ENCODE assay signal across 14 mouse cellular contexts in genomic region chr4:140159617-140160016, GRCm38 (mm10).
DNase-seq lines count a peak whose midpoint lies in the region; TF ChIP-seq lines count a peak whose summit lies in the region.
"Had no signal": no experiment of that assay in that cellular context is flagged by ENCODE, and none has a peak within 500 bp of the region (broad histone marks: within the 10 kb centered on the region; RNA-seq: fewer than 3 reads in every experiment).

No protein-coding gene starts in this region.

- no peaks in the 10 kb centered on the region for H3K27me3 ChIP-seq in thymus, adult 2 months (ENCODE audit: control insufficient read depth, insufficient read depth, low read length)
- H3K27me3 ChIP-seq in testis, adult 2 months (ENCODE audit: control insufficient read depth, insufficient read depth, low read length) = no peaks in the 10 kb centered on the region
- H3K27me3 ChIP-seq: hindbrain, embryonic 15.5 days; lung, embryonic 15.5 days; midbrain, embryonic 12.5 days had no signal

- H3K4me3 ChIP-seq in layer of hippocampus, adult 2 months = no peak overlapping the region
- H3K4me3 ChIP-seq in thymus, adult 2 months (ENCODE audit: control insufficient read depth, insufficient read depth, low read length) = no peak overlapping the region
- H3K4me3 ChIP-seq in testis, adult 2 months (ENCODE audit: control insufficient read depth, low read depth, low read length) = no peak overlapping the region
- H3K4me3 ChIP-seq: hindbrain, embryonic 15.5 days; lung, embryonic 15.5 days; midbrain, embryonic 12.5 days had no signal

- no peak overlapping the region for H3K27ac ChIP-seq in layer of hippocampus, adult 2 months
- H3K27ac ChIP-seq in thymus, adult 2 months (ENCODE audit: control insufficient read depth, insufficient read depth, low read length) = no peak overlapping the region
- no peak overlapping the region for H3K27ac ChIP-seq in testis, adult 2 months (ENCODE audit: control insufficient read depth, insufficient read depth, low read depth, low read length)
- H3K27ac ChIP-seq: hindbrain, embryonic 15.5 days; lung, embryonic 15.5 days; midbrain, embryonic 12.5 days had no signal

- whole genome bisulfite sequencing in thymus, adult 2 months = 20% methylated on average over 3 of the region's 3 CpGs

- TF ChIP-seq CTCF in layer of hippocampus, adult 2 months (conservative IDR thresholded peaks at IDR 0.05) = peak; percentile 61
- no peak for TF ChIP-seq CTCF in thymus, adult 2 months (IDR thresholded peaks at IDR 0.05; ENCODE audit: borderline replicate concordance, control insufficient read depth, extremely low read depth, insufficient read depth, low read length, poor library complexity)
- peak; percentile 79; the same call in 1 of the 2 replicates for TF ChIP-seq CTCF in testis, adult 2 months (IDR thresholded peaks at IDR 0.05; ENCODE audit: control insufficient read depth, insufficient read depth, insufficient replicate concordance, low read depth, low read length)

- no peak for TF ChIP-seq POLR2A in thymus, adult 2 months (IDR thresholded peaks at IDR 0.05; ENCODE audit: control insufficient read depth, extremely low read depth, insufficient read depth, low read length, poor library complexity)
- no peak for TF ChIP-seq POLR2A in testis, adult 2 months (IDR thresholded peaks at IDR 0.05; ENCODE audit: control insufficient read depth, low read depth, low read length)

- no peaks in the 10 kb centered on the region for H3K4me1 ChIP-seq in thymus, adult 2 months (replicated peaks; ENCODE audit: control insufficient read depth, insufficient read depth, low read length)
- H3K4me1 ChIP-seq in testis, adult 2 months (ENCODE audit: control insufficient read depth, insufficient read depth, low read length) = no peaks in the 10 kb centered on the region
- H3K4me1 ChIP-seq: lung, embryonic 15.5 days had no signal

- DNase-seq in cerebellum, postnatal 10 days = peak; percentile 52 to 71
- DNase-seq in cerebellum, adult 11-12 months = no peak
- DNase-seq in layer of hippocampus, adult 2 months (ENCODE audit: low spot score in 2 of 2) = no peak
- DNase-seq in layer of hippocampus, postnatal 25 days (ENCODE audit: extremely low spot score in 1 of 2, low spot score in 1 of 2) = no peak
- DNase-seq in thymus, adult 2 months = peak; percentile 16
- no peak for DNase-seq in thymus, postnatal 25 days
- DNase-seq in layer of hippocampus, adult 11-12 months (ENCODE audit: low spot score) = no peak
- DNase-seq: adrenal gland, adult 2 months; embryo, embryonic 11 days; kidney, postnatal 14 days had no signal

- no peaks in the 10 kb centered on the region for H3K36me3 ChIP-seq in thymus, adult 2 months (ENCODE audit: control insufficient read depth, insufficient read depth, low read length)
- no peaks in the 10 kb centered on the region for H3K36me3 ChIP-seq in testis, adult 2 months (ENCODE audit: control insufficient read depth, insufficient read depth, low read length)
- H3K36me3 ChIP-seq: hindbrain, embryonic 15.5 days; lung, embryonic 15.5 days; midbrain, embryonic 12.5 days had no signal

Comparison
In these comparisons a context has a peak if more than half of its experiments do, and no peak if none do; other contexts are left out.
1. DNase-seq: peak in cerebellum, postnatal 10 days (2 of 2) and thymus, adult 2 months (single experiment); none in cerebellum, adult 11-12 months (single experiment), layer of hippocampus, adult 2 months (0 of 2), layer of hippocampus, postnatal 25 days (0 of 2), thymus, postnatal 25 days (single experiment) and layer of hippocampus, adult 11-12 months (single experiment).